Mouse (Mus musculus): ENCODE results near the gene Edem2.
"Not testable (repeated sequence)": the region's sequence is repeated elsewhere in the genome, so short reads cannot be mapped to it uniquely, and the experiment has no call there.

Gene Edem2

DNA sequence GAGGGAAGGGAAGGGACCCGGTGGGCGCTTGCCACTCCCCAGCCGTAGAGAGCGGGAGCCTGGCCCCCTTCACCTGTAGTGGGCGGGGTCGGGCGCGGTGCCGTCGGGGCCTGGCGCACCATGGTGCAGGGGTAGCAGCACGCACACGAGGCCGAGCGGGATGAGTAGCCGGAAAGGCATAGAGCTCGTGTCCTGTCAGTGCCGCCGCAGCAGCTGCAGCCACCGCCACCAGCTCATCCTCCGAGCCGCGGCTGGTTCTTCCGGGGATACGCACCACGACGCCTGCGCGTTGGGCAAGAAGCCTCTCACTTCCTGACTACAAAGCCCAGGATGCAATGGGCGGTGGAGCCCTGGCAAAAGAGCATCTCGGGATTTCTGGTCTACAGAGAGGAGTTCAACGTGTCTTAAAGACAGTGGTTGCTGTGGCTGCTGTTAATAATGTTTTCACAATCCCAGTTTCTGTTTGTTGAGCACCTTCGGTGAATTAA, at the start of gene Edem2:
TSS of gene Edem2 (minus strand) at position 318 of the 488 bp plus-strand sequence.
- peak; percentile 91 for DNase-seq

DNA sequence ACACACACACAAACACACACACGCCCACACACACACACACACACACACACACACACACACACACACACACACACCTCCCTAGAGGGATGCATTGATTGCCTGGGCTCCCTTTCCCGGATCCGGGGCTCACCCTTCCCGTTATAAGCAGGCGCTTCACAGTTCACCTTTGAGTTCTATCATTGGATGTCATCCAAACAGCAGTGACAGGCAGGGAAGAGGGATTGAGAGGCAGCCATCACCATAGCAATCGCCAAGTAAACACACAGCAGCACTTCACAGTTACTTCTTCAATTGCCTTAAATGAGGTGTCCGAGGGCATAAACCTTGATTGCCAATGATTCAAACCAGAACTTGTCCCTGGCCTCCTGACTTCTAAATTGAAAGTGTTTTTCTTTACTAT, 49.8 kb upstream of the Edem2 start:
- DNase-seq: peak; percentile 68

DNA sequence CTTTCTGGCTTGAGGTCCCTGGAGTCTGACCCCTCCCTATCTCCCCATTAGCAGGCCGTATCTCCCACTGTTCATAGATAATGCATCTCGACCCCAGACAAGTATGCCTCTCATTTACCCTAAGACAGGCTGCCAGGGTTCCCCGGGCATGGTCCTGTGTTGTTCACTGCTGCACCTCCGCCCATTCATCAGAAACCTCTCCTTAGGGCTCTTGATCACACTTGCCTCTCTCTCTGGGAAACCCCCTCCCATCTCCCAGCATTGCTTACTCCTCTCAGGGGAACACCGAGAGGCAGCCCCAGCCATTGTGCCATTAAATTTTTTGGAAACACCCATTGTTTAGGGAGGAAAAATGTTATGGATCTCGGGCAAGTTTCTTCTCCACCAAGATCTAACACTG, 48.7 kb upstream of the Edem2 start:
- DNase-seq: peak; percentile 59

DNA sequence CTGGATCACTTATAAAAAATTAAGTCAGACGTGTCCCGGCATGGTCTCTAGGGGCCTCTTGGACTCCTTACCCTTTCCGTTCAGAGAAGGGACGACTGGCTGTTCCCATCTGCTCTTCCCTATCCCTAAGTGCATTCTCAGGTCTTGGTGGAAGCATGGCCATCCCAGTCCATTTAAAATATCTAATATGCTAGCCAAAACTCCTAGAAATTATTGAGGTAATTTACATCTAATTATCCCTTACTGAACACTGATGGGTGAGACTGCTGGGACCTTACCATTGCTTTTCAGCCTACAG, 48.4 kb upstream of the Edem2 start:
- DNase-seq: peak; percentile 68

DNA sequence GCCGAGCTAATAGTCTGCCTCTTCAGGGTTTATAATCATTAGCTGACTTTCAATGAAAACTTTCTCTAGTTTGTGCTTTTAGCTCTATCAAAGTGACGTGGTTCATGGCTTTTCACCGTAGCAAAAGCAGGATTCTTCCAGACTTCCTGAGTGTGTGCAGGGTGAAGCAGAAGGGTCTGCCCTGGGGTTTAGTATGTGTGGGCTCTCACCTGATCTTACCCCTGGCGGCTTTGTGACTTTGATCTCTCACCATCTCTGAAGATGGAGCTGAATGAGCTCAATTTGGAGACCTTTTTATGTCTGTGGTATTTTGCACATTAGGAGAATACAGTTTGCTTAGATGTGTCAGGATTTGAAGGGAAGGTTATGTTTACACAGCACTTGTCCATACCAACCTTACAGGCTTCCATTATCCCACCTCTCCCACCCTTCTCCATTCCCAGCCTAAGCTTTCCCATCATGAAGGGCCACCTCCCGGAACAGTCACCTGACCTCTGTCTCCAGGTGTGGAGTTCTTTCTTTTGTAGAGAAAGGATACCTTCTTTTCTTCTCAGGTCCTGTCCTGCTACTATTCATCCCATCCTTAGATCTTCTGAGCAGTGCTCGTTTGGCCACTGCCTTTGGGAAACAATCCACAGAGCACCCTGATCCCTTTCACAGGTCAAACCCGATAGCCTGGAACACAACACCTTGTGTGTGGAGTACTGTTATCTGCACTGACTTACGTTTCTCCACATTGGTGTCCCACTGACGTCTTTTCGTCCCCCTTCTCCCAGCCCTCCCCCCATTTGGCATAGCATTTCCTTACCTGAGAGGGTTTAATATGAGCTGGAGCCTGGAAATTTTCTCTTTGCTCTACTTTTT, 47.8 kb upstream of the Edem2 start:
- peak; percentile 68 for DNase-seq

DNA sequence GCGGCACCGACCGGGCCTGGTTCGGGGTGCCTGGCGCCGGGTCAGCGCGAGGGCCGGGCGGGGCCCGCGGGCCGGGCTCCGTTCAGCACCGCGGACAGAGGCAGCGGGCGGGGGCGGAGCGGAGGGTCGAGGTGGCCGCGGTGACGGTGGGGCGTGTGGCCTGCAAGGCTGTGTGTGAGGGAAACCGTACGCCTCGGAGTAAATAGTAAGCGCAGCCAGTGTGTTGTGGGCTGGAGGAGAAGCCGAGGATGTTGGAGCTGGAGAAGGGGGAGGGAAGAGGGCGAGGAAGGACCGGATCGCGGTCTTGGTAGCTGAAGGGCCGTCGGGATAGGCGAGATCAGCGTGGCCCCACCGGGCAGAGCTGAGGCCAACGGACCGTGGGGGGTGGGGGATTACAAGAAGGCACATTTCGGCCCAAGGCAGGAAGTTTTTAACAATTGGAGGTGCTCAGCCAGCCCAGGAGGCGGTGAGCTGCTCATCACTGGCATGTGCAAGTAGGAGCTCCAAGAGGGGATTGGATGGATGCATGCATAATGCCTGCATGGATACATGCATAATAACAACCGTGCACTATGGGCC, 46.5 kb upstream of the Edem2 start:
- peak; percentile 87 for DNase-seq

DNA sequence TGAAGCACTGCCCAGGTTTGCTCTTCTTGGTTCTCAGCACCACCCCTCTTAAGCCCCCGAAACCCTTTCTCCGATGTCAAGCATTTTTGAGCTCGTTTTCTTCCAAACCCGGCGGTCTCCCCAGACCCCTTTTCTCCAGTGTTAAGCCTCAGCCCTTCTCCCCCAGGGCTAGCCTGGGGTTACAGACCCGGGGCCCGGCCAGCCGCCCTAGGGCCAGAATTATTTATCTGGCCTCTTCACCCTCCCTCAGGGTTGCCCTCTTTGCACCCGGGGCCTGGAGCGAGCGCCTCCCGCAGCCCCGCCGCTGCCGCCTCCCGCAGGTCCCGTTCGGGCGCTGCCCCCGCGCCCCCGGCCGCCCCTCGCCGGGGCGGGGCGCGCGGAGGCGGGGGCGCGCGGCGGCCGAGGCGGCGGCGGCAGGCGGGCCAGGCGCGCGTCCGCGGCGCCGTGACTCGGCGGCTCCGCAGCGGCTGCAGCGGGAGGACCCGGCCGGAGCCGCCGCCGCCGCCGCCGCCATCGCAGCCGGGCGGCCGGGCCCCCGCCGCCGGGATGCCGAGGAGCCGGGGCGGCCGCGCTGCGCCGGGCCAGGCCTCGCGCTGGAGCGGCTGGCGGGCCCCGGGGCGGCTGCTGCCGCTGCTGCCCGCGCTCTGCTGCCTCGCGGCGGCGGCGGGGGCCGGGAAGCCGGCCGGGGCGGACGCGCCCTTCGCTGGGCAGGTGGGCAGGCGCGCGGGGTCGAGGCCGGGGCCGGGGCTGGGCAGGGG, 45.8 kb upstream of the Edem2 start, which contains the start of gene Mmp24:
TSS of gene Mmp24 (plus strand) at position 416 of the 758 bp plus-strand sequence.
- DNase-seq: no peak

DNA sequence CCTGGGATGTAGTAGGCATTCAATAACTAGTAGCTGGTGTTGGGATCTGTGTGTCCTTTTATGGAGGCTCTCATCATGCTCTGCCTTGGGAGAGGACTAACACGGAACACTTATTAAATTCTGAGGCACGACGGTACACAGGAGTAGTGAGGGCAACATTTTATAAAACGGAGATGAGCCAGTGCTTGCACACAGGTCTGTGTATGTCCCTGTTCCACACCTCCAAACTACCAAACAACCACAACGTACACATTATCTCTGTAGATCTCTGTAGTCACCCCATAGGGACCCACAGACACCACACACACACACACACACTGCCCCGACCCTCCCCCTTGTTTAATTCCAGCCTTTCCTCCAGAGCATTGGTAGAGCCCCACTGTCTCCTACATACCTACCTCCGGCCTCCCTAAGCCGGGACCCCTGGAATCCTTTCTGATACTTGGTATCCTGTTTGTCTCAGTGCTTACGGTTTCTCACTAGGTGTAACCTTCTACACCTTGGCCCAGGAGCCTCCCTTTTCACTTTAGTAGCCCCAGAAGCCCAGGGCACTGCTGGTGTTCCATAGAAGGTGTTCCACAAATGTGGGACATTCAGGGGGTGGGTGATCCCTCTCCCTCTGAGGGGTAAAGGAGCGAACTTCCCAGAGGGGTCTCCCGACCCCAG, 45.1 kb upstream of the Edem2 start:
- peak; percentile 71 for DNase-seq

DNA sequence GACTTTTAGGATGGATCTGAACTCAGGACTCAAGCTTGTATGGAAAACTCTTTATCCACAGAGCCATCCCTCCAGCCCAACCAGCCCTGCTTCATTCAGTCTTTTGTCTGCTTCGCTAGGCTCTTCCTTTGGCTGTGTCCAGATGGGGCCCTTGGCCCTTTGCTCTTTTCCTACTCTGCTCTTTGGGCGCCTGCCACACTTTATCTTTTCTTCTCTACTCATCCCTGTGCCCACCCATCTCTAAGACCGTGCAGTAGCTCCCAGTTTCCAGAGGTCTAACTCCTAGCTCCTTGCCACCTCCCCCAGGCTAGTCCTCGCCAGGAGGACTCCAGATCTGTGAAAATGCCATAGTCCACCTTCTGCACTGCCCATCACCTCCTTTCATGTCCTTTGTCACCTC, 44.4 kb upstream of the Edem2 start:
- DNase-seq: peak; percentile 63

DNA sequence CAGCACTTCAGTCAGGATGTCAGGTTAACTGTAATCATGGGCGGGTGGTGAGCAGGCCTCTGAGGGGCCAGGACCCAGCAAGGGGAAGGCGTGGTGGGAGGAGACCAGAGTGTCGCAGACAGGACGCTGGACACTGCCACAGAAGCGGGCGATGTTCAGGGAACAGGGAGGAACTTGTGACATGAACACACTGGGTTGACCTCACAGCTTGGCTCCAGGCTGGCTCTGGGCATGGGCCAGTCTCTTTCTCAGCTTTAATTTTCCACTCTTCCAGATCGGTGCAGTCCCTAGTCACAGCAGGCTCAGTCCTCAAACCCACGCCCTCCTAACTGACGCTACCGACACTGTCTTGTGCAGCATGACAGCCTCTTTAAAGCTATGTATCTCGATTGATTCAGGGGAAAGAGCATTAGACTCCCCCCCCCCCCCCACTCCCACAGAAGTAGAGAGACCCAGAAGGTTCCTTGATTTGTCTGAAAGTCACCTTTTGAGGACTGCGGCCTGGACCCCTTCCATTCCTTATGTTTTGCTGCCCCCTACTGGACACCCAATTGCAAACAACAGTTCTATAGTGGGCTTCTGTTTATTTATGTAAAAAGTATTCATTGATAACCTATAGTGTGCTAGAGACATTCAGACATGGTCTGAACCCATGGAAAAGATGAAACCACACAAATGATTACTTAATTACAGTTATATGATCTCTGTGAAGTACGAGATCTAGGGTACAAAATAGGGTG, 35.6 kb upstream of the Edem2 start:
- peak; percentile 86 for DNase-seq

DNA sequence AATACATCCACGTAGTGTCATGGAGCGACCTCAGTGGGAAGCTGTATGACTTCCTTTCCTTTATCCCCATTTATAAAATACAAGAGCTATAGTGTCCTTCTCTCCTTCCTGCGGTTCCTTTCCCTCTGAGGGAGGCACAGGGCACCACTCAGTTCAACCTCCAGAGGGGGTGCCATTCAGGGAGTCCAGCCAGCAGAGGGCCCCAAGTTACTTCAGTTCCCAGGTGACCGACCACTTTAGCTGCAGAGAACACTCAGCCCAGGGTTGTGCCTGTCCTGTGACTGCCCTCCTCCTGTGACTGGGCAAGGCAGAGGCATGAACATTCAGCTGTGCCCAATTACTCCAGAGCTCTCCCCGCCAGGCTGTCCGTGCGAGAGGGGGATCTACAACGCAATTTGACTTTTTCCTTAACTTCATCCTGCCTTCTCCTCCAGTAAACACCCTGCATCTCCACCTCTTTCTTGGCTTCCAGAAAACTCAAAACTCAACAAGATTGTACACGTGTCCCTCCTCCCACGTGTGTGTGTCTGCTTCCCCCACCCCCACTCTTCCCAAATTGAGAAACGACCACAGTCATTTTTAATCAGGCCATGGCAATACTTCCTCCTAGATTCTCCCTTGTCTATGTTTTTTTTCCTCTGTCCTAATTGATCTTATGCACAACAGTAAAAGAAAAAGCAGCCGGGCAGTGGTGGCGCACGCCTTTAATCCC, 27.7 kb upstream of the Edem2 start:
- peak; percentile 61 for DNase-seq

DNA sequence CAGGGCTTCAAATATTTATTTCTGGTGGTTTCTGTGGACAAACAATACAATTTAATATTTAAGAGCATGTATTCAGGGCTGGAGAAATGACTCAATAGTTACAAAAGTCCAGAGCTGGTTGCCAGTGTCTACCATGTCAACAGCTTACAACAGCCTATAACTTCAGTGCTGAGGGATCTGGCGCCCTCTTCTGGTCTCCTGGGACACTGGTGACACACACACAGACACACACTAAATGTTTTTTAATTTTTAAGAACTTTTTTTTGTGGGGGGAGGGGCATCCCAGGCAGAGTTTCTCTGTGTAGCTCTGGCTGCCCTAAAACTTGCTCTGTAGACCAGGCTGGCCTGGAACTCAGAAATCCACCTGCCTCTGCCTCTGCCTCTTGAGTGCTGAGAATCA, 26.5 kb upstream of the Edem2 start:
- DNase-seq: peak; percentile 18

DNA sequence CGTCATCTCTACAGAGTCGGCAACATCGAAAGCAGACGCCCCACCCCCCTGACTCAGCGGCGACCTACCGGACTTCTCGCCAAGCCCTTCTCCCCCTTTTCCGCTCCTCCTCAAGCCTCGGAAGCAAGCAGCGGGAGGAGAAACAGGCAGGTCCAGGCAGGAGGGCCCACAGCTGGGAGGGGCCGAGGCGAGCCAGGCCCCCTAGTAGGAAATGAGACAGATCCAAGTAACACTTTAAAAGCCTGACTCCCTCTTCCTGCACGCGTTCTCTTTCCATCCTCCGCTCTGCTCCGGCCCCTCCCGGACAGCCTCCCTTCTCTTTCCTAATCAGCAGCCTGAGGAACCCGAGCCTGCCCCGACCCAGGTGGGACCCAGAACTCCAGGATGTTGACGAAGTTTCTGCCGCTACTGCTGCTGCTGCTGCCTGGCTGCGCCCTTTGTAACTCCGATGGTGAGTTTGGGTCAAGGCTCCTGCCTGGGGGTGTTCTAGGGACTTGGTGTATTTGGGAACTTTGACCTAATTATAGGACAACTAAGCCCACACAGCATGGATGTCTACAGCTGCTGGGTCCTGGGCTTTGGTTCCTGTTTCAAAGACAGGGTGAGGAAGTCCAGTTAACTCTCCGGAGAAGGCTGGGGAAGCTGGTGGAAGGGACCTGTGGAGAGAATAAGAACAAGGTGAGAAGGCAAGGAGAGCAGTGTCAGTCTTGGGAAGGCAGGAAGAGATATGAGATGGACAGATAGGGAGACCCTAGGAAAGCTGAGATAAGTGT, 21.9 kb upstream of the Edem2 start, which contains the start of gene Procr:
TSS of gene Procr (plus strand) at position 104 of the 773 bp plus-strand sequence.
- DNase-seq: no peak

DNA sequence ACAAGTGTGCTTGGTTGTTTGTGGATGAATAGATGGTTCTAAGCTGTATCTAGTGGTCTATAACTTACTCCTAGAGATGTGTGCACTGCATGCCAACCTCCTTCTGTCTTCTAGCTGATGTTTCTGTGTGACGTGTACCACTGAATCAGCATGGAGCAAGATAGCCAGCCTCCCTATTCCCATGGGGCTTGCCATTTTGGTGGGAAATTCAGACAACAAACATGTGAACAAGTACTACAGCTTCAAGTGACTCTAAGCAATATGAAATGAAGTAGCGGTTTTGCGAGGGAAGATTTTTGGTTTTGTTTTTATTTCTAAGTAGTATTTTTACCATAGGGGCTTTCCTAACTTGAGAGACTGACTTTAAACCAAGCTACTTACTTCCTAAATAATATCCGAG, 20.1 kb upstream of the Edem2 start:
- no peak for DNase-seq

DNA sequence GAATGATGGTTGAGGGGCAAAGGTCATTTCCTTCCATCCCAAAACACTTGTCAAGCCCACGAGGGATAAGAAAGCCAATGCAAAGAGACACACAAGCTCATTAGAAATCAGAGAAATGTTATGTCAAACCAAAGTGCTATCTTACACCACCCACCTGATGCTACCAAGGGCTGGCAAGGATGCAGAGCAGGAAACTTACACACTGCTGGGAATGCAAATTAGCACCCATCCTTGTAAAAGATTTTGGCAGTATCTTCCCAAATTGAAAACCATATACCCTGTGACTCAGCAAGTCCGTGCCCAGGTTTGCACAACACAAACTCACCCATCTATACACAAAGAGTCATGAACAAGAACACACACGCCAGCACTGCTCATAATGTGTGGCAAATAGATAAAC, 16.2 kb upstream of the Edem2 start:
- no peak for DNase-seq

DNA sequence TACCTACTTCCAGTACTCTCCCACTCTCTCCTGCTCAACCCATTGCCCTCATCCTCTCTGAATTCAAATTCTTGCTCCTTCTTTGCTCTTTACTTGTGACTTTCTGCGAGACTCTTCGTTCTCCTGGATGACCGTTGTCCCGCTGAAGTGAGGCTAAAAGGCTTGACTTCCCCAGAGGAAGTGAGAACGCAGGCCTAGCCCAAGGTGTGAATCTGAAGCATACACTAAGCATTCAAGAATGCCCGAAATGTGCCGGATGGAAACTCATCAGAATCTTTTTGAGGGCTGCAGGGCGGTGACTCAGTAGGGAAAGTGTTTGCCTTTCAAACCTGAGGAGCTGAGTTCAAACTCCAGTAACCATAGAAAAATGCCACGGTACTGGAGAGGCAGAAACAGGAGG, 14.1 kb upstream of the Edem2 start:
- no peak for DNase-seq

DNA sequence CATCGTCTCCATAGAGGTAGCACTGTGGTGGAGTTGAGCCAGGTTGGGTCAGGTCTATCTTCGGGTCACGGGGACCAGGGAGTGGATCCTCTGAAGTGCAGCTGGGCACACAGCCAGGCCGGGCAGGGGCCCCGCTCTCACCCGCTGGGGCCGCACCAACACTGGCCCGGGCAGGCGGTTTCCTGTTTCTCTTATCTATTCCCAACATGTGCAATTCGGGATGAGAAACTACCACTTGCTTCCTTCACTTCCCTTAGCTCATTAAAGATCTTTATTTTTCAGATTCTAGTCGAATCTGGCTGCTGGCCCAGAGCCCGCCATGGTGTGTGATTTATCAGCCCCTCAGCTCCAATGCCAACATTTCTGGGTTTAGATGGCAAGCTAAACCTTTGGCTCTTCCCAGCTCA, 13.7 kb upstream of the Edem2 start:
- no peak for DNase-seq

DNA sequence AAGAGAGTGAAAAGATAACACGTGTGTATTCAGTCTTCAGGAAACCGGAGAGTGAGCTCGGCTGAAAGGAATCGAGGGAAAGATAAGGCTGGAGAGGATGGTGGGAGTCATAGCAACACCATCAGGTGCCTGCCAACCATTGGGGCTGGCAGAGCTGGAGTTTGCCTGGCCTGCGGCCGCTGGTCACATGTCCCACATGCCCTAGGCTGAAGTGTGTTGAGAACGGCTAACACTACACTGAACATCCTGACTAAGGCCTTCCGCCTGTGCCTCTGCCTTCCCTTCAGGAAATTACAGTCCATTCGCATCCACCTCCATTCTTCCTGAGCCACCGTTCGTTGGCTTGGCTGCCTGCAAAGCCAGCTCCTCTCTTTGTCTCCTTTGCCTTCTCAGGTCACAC, 12.9 kb upstream of the Edem2 start:
- DNase-seq: no peak

DNA sequence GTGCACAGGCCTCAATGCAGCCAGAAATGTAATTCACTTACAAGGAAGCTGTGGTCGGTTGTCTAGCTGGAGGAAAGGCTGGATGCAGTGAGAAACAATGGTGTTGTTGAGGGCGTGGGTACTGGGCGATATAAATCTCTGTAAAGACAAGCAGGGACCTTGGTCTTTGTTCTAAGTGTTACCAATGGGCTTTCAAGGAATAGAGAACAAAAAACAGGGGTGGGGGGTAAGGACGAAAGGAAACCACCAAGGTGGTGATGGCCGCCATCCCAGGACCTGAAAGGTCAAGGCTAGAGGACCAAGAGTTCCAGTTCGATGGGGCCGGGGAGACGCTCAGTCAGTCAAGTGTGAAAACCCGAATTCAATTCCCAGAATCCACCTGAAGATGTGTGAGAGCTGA, 8.5 kb upstream of the Edem2 start:
- DNase-seq: no peak

DNA sequence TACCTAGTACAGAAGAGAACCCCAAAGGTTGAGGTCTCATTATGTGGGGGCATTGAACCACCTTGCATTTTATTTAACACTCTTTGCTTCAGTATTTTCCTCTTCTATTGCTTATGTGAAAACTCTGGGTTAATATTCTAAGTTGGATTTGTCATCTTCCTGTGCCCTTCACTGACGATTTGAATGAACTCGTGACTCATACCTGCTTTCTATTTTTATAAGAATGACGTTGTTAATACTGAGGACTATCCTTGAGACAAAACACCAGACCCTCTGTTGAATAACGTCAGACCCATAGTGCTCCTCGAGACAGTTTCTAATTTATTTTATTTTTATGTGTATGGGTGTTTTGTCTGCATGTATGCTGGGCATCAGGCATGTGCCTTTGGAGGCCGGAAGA, 7.7 kb upstream of the Edem2 start:
- no peak for DNase-seq

DNA sequence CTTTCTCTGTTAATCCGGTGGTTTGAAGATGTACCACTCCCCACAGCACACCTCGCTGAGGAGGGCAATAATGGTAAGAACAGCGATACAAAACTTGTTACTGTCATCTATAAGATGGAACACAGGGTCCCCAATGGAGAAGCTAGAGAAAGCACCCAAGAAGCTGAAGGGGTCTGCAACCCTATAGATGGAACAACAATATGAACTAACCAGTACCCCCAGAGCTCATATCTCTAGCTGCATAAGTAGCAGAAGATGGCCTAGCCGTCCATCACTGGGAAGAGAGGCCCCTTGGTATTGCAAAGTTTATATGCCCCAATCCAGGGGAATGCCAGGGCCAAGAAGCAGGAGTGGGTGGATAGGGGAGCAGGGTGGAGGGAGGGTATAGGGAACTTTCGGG, 6.5 kb upstream of the Edem2 start, which contains the start of gene Gm17581:
TSS of gene Gm17581 (minus strand) at position 101 of the 400 bp plus-strand sequence.
- DNase-seq: not testable (repeated sequence)

Data from cerebellum, adult 9-10 months (tissue).